Mouse (Mus musculus) heart, embryonic 15.5 days (tissue): ENCODE results near the gene Bloc1s3. TPM values are rescaled to one million over a fixed set of nuclear protein-coding genes. Genes with fewer than 3 reads are reported as not detected.

Experiments
- ATAC-seq: fragments of 200-750 bp; cut with Nextera tagmentation; replicated peaks from 2 replicates; pipeline ENCODE4 v1.8.0; 2017; ENCODE audit warnings: low read depth, moderate TSS enrichment; ENCODE audit not compliant: insufficient number of reproducible peaks, insufficient read depth, low FRiP score
- H3K27ac ChIP-seq: fragments of 300-500 bp; sonication (generic); 2 replicates; pipeline ENCODE4 v1.5.1; 2015; ENCODE audit warnings: mild to moderate bottlenecking, inconsistent platforms
- H3K27me3 ChIP-seq: fragments of 300-500 bp; sonication (generic); 2 replicates; pipeline ENCODE4 v1.6.1; 2015; ENCODE audit warnings: inconsistent platforms
- H3K36me3 ChIP-seq: fragments of 300-500 bp; sonication (generic); 2 replicates; pipeline ENCODE4 v1.6.1; 2015; ENCODE audit warnings: mild to moderate bottlenecking, inconsistent platforms
- H3K4me1 ChIP-seq: fragments of 300-500 bp; sonication (generic); replicated peaks from 2 replicates; pipeline ENCODE4 v1.6.1; 2015; ENCODE audit warnings: inconsistent platforms
- H3K4me2 ChIP-seq: fragments of 300-500 bp; sonication (generic); 2 replicates; pipeline ENCODE4 v1.6.1; 2015; ENCODE audit warnings: inconsistent platforms, mild to moderate bottlenecking, moderate library complexity
- H3K4me3 ChIP-seq: fragments of 300-500 bp; sonication (generic); 2 replicates; pipeline ENCODE4 v1.5.1; 2015; ENCODE audit warnings: mild to moderate bottlenecking, inconsistent platforms
- H3K9ac ChIP-seq: fragments of 300-500 bp; sonication (generic); 2 replicates; pipeline ENCODE4 v1.6.1; 2015; ENCODE audit warnings: mild to moderate bottlenecking, inconsistent platforms
- H3K9me3 ChIP-seq: fragments of 300-500 bp; sonication (generic); replicated peaks from 2 replicates; pipeline ENCODE4 v1.6.1; 2016; ENCODE audit warnings: inconsistent platforms
- WGBS: fragments of 180-500 bp; shearing (Covaris S2); methylation state at CpG from one replicate; pipeline ENCODE4 v1.1.7; 2015; ENCODE audit warnings: mixed read lengths; 5-methylcytosine and 5-hydroxymethylcytosine counted together
- polyA plus RNA-seq: library from polyadenylated mRNA; unstranded; fragments of >200 nt; fragmentation: Nextera tagmentation; extraction: Ambion mirVana; gene quantifications from 2 replicates; pipeline ENCODE4 v1.2.1, GENCODE M21; 2015

Gene Bloc1s3
- polyA plus RNA-seq, 1 experiment from 2014 or later: 1.7 TPM

DNA sequence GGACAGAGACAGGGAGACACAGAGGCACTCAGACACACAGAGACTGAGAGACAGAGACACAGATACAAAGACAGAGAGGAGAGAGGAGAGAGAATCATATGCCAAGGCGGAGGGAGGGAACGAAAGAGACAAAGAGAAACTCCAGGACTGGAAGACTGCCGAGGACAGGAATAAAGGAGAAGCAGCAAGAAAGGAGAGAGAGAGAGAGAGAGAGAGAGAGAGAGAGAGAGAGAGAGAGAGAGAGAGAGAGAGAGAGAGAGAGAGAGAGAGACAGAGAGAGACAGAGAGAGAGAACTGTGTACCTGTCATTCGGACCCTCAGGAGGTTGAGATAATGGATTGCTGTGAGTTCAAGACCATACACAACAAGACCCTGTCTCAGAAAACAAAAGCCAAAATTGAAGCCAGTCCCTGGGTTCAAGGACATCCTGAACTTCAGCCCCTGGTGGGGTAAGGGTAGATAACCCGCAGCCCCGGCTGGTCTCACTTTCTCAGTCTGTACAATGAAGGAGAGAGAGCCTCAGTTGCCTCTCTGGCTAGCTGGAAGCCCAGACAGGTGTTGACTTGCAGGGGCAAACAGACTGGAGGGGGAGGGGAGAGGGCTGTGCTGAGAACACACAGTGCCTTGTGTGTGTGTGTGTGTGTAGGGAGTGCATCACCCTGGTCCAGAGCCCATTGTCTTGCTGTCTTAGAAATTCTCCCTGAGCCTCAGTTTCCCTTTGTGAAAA is 48.9 kb downstream of the Bloc1s3 start:
- Histone ChIP-seq H3K27me3 (no peaks in the 10 kb centered on the region), H3K9me3 (no peaks in the 10 kb centered on the region), H3K9ac (peak overlapping the region; percentile 94), H3K36me3 (no peaks in the 10 kb centered on the region), H3K27ac (peak overlapping the region; percentile 58; the same call in 1 of the 2 replicates), H3K4me3 (peak overlapping the region; percentile 93), H3K4me2 (peak overlapping the region; percentile 86), H3K4me1 (peaks cover 31% of the 10 kb centered on the region)
- ATAC-seq: no peak
- whole genome bisulfite sequencing: 18% methylated on average over 6 of the region's 6 CpGs

- WGBS: 2% methylated on average over 34 of the region's 42 CpGs
- Histone ChIP-seq H3K36me3 (no peaks in the 10 kb centered on the region), H3K27me3 (no peaks in the 10 kb centered on the region), H3K4me1 (peaks cover 30% of the 10 kb centered on the region), H3K4me3 (peak within 1 kb of the TSS; percentile 93), H3K9me3 (no peaks in the 10 kb centered on the region), H3K4me2 (peak within 1 kb of the TSS; percentile 86), H3K9ac (peak within 1 kb of the TSS; percentile 94), H3K27ac (peak within 1 kb of the TSS; percentile 82)
- peak; percentile 82 for ATAC-seq
These were observed 49.5 kb downstream of the Bloc1s3 start, which contains the start of gene Mark4 for GRCm38 (mm10) chr7:19458591-19459111. Gene Mark4 (minus strand): TSS chr7:19458821.

GRCm38 (mm10) chr7:19458072-19458486 is 50.1 kb downstream of the Bloc1s3 start:
- peak; percentile 74 for ATAC-seq
- WGBS: under 1% methylated on average over 28 of the region's 31 CpGs
- peak overlapping the region; percentile 86 for H3K4me2 ChIP-seq

DNA sequence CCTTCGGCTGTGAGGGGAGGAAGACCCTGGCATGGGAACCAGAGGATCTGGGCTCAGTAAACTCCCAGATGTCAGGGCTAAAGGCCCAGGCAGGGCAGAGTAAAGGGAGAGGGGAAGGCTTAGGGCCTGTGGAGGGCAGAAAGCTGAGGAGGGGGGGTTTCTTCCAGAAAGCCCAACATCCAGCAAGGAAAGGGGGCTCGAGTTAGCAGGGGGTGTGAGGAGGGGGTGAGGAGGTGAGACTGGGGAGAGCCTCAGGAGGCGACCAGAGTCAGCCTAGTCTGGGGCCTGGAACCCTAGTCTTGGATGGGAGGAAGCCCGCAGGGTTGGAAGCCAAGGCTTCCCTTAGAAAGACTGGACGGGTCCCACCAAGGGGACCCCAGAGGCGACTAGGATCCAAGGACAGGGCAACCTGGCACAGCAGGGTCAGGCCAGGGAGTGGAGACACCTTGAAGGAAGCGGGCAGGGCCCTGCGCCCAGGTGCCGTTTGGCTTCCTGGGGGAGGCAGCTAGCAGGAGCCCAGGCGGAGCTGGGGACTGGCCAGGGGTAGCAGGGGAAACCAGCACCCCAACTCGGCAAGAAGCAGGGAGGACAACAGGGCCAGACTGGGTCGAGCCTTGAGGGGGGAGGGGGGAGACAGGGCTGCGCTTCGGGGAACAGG is 50.6 kb downstream of the Bloc1s3 start:
- ATAC-seq: no peak; the same call in 1 of the 2 replicates
- H3K27ac ChIP-seq: peak overlapping the region; percentile 82
- WGBS: 5% methylated on average over 14 of the region's 14 CpGs

More at GRCm38 (mm10) chr7:19458072-19458486, 50.1 kb downstream of the Bloc1s3 start:
- Histone ChIP-seq H3K27ac (peak overlapping the region; percentile 82), H3K4me1 (peaks cover 30% of the 10 kb centered on the region), H3K9me3 (no peaks in the 10 kb centered on the region), H3K4me3 (peak overlapping the region; percentile 93), H3K9ac (peak overlapping the region; percentile 94), H3K27me3 (no peaks in the 10 kb centered on the region), H3K36me3 (no peaks in the 10 kb centered on the region)

GRCm38 (mm10) chr7:19456628-19457027 is 51.5 kb downstream of the Bloc1s3 start:
- Histone ChIP-seq H3K4me2 (peak overlapping the region; percentile 86), H3K4me3 (peak overlapping the region; percentile 93), H3K4me1 (peaks cover 25% of the 10 kb centered on the region), H3K9ac (no peak overlapping the region), H3K27me3 (no peaks in the 10 kb centered on the region), H3K36me3 (peaks cover 7% of the 10 kb centered on the region; the same call in 1 of the 2 replicates), H3K27ac (no peak overlapping the region), H3K9me3 (no peaks in the 10 kb centered on the region)
- no peak for ATAC-seq
- 93% methylated on average over 7 of the region's 7 CpGs for WGBS

More for the DNA sequence above, 50.6 kb downstream of the Bloc1s3 start:
- Histone ChIP-seq H3K9me3 (no peaks in the 10 kb centered on the region), H3K27me3 (no peaks in the 10 kb centered on the region), H3K4me2 (peak overlapping the region; percentile 86), H3K4me3 (peak overlapping the region; percentile 93), H3K4me1 (peaks cover 30% of the 10 kb centered on the region), H3K36me3 (no peaks in the 10 kb centered on the region), H3K9ac (peak overlapping the region; percentile 94)

GRCm38 (mm10) chr7:19455819-19456495 is 52.2 kb downstream of the Bloc1s3 start:
- H3K27ac ChIP-seq: no peak overlapping the region
- no peak overlapping the region for H3K9ac ChIP-seq
- no peak overlapping the region for H3K4me3 ChIP-seq
- H3K27me3 ChIP-seq: no peaks in the 10 kb centered on the region
- no peak overlapping the region for H3K4me2 ChIP-seq
- WGBS: 53% methylated on average over 11 of the region's 11 CpGs
- peaks cover 25% of the 10 kb centered on the region for H3K4me1 ChIP-seq
- peaks cover 13% of the 10 kb centered on the region; the same call in 1 of the 2 replicates for H3K36me3 ChIP-seq
- no peak for ATAC-seq
- no peaks in the 10 kb centered on the region for H3K9me3 ChIP-seq

GRCm38 (mm10) chr7:19455186-19455585 is 53.0 kb downstream of the Bloc1s3 start:
- Histone ChIP-seq H3K4me3 (no peak overlapping the region), H3K27ac (no peak overlapping the region), H3K27me3 (no peaks in the 10 kb centered on the region), H3K36me3 (peaks cover 21% of the 10 kb centered on the region; the same call in 1 of the 2 replicates), H3K4me2 (no peak overlapping the region), H3K9ac (no peak overlapping the region), H3K9me3 (no peaks in the 10 kb centered on the region), H3K4me1 (peaks cover 25% of the 10 kb centered on the region)
- WGBS: 92% methylated on average over 4 of the region's 4 CpGs
- no peak for ATAC-seq

Other genes with a start within 250 kb of the Bloc1s3 start
- 81.2 and 81.6 TPM in 2 replicates for gene Vasp, start 236.6 kb downstream of the Bloc1s3 start, polyA plus RNA-seq
- 0.11 and 0.16 TPM in 2 replicates for gene Ppm1n, start 228.3 kb downstream of the Bloc1s3 start, polyA plus RNA-seq
- 27.2 TPM in 2 replicates for gene Rtn2, start 225.7 kb downstream of the Bloc1s3 start, polyA plus RNA-seq
- 0.20 and 0.47 TPM in 2 replicates for gene Fosb, start 198.3 kb downstream of the Bloc1s3 start, polyA plus RNA-seq
- gene Ercc1, start 163.6 kb downstream of the Bloc1s3 start, polyA plus RNA-seq: 59.8 and 60.3 TPM in 2 replicates
- gene Cd3eap, start 148.9 kb downstream of the Bloc1s3 start, polyA plus RNA-seq: 13.6 and 15.5 TPM in 2 replicates
- gene Ppp1r13l, start 148.6 kb downstream of the Bloc1s3 start, polyA plus RNA-seq: 13.5 and 14.4 TPM in 2 replicates
- gene Ercc2, start 126.4 kb downstream of the Bloc1s3 start, polyA plus RNA-seq: 8.9 and 11.3 TPM in 2 replicates
- gene Klc3, start 104.3 kb downstream of the Bloc1s3 start, polyA plus RNA-seq: 3.0 and 4.3 TPM in 2 replicates
- 1,612 and 2,052 TPM in 2 replicates for gene Ckm, start 103.6 kb downstream of the Bloc1s3 start, polyA plus RNA-seq
- gene Mark4, start 49.5 kb downstream of the Bloc1s3 start, polyA plus RNA-seq: 7.6 and 8.5 TPM in 2 replicates
- gene Exoc3l2, start 45.0 kb downstream of the Bloc1s3 start, polyA plus RNA-seq: 0.91 and 1.1 TPM in 2 replicates
- 73.2 and 81.2 TPM in 2 replicates for gene Trappc6a, start within 50 bp of the Bloc1s3 start, polyA plus RNA-seq
- not detected in 2 replicates for gene Nkpd1, start 9.5 kb upstream of the Bloc1s3 start, polyA plus RNA-seq
- gene Ppp1r37, start 54.7 kb upstream of the Bloc1s3 start, polyA plus RNA-seq: 15.8 and 24.0 TPM in 2 replicates
- gene Zfp296, start 68.9 kb upstream of the Bloc1s3 start, polyA plus RNA-seq: 0.38 and 0.42 TPM in 2 replicates
- 111 and 131 TPM in 2 replicates for gene Gemin7, start 69.2 kb upstream of the Bloc1s3 start, polyA plus RNA-seq
- 28.5 and 39.0 TPM in 2 replicates for gene Clasrp, start 96.1 kb upstream of the Bloc1s3 start, polyA plus RNA-seq
- gene Relb, start 121.1 kb upstream of the Bloc1s3 start, polyA plus RNA-seq: 6.1 and 10.0 TPM in 2 replicates
- gene Clptm1, start 156.7 kb upstream of the Bloc1s3 start, polyA plus RNA-seq: 67.3 and 83.2 TPM in 2 replicates
- gene Apoc2, start 169.6 kb upstream of the Bloc1s3 start, polyA plus RNA-seq: 2.0 and 7.9 TPM in 2 replicates
- gene Gm44805, start 173.1 kb upstream of the Bloc1s3 start, polyA plus RNA-seq: 0.25 TPM in 1 of 2 replicates, not detected in the other
- 0.34 and 2.5 TPM in 2 replicates for gene Apoc4, start 173.1 kb upstream of the Bloc1s3 start, polyA plus RNA-seq
- 12.3 and 17.0 TPM in 2 replicates for gene Apoc1, start 184.3 kb upstream of the Bloc1s3 start, polyA plus RNA-seq
- 596 and 739 TPM in 2 replicates for gene Apoe, start 190.8 kb upstream of the Bloc1s3 start, polyA plus RNA-seq
- gene Tomm40, start 207.1 kb upstream of the Bloc1s3 start, polyA plus RNA-seq: 142 and 164 TPM in 2 replicates
- 66.5 and 81.4 TPM in 2 replicates for gene Nectin2, start 242.1 kb upstream of the Bloc1s3 start, polyA plus RNA-seq